ENCODE assay signal across 7 mouse cellular contexts in genomic region chr11:109030486-109030885, GRCm38 (mm10).
A peak's percentile ranks its signal among the peaks of the same experiment; 100 is the strongest.
DNase-seq lines count a peak whose midpoint lies in the region; ATAC-seq and TF ChIP-seq lines count a peak whose summit lies in the region.

No protein-coding gene starts in this region.

- peak; percentile 89 for DNase-seq in midbrain, embryonic 11.5 days (ENCODE audit: low spot score, missing footprints)
- peak; percentile 59 to 72 for DNase-seq in adrenal gland, adult 18-20 months (ENCODE audit: low spot score in 2 of 2)
- peak; percentile 62 to 78 for DNase-seq in cerebellum, postnatal 25 days
- peak; percentile 69 for DNase-seq in heart, postnatal 4 days
- peak; percentile 38 to 52 for DNase-seq in lung, adult 18-20 months
- DNase-seq in stomach, postnatal 0 days (ENCODE audit: low spot score): peak; percentile 80

- H3K4me2 ChIP-seq in midbrain, embryonic 11.5 days: no peak overlapping the region
- no peak overlapping the region for H3K4me2 ChIP-seq in midbrain, embryonic 13.5 days (replicated peaks)
- no peak overlapping the region for H3K4me2 ChIP-seq in stomach, postnatal 0 days (replicated peaks; ENCODE audit: low read depth)

- H3K27ac ChIP-seq in midbrain, embryonic 11.5 days (ENCODE audit: low read depth, low read length): no peak overlapping the region
- no peak overlapping the region for H3K27ac ChIP-seq in midbrain, embryonic 13.5 days
- no peak overlapping the region for H3K27ac ChIP-seq in stomach, postnatal 0 days (replicated peaks)

- no peak overlapping the region for H3K4me3 ChIP-seq in midbrain, embryonic 11.5 days (ENCODE audit: low read depth, low read length)
- H3K4me3 ChIP-seq in midbrain, embryonic 13.5 days (replicated peaks): no peak overlapping the region
- H3K4me3 ChIP-seq in stomach, postnatal 0 days (ENCODE audit: low read depth, low read length): no peak overlapping the region

- no peaks in the 10 kb centered on the region for H3K36me3 ChIP-seq in midbrain, embryonic 11.5 days (ENCODE audit: control insufficient read depth, insufficient read depth, low read length)
- H3K36me3 ChIP-seq in midbrain, embryonic 13.5 days: no peaks in the 10 kb centered on the region
- H3K36me3 ChIP-seq in stomach, postnatal 0 days (ENCODE audit: control insufficient read depth, insufficient read depth, low read length): no peaks in the 10 kb centered on the region

- no peak for TF ChIP-seq EP300 in stomach, postnatal 0 days (optimal IDR thresholded peaks at IDR 0.05)

- ATAC-seq in midbrain, embryonic 11.5 days (ENCODE audit: low FRiP score): no peak
- ATAC-seq in midbrain, embryonic 13.5 days: no peak
- 0 out of 2 replicates have a peak, but pooled peaks have one; percentile 49 for ATAC-seq in stomach, postnatal 0 days (ENCODE audit: low FRiP score, low TSS enrichment)

- no peaks in the 10 kb centered on the region for H3K27me3 ChIP-seq in midbrain, embryonic 11.5 days (ENCODE audit: control insufficient read depth, insufficient read depth, low read length)
- no peaks in the 10 kb centered on the region for H3K27me3 ChIP-seq in midbrain, embryonic 13.5 days
- no peaks in the 10 kb centered on the region for H3K27me3 ChIP-seq in stomach, postnatal 0 days (ENCODE audit: control insufficient read depth, insufficient read depth, low read length)

- H3K4me1 ChIP-seq in midbrain, embryonic 11.5 days (ENCODE audit: control insufficient read depth, insufficient read depth, low read length): peaks cover 3% of the 10 kb centered on the region; the same call in 1 of the 2 replicates
- H3K4me1 ChIP-seq in midbrain, embryonic 13.5 days (replicated peaks): peaks cover 26% of the 10 kb centered on the region; the same call in 1 of the 2 replicates
- no peaks in the 10 kb centered on the region for H3K4me1 ChIP-seq in stomach, postnatal 0 days (replicated peaks; ENCODE audit: control insufficient read depth, insufficient read depth)

- no peaks in the 10 kb centered on the region for H3K9me3 ChIP-seq in midbrain, embryonic 11.5 days (ENCODE audit: control insufficient read depth, low read length)
- H3K9me3 ChIP-seq in midbrain, embryonic 13.5 days: no peaks in the 10 kb centered on the region
- H3K9me3 ChIP-seq in stomach, postnatal 0 days (ENCODE audit: control insufficient read depth, low read length): no peaks in the 10 kb centered on the region

- peak; percentile 77 for TF ChIP-seq CTCF in stomach, postnatal 0 days (IDR thresholded peaks at IDR 0.05; ENCODE audit: low read depth)

- no peak overlapping the region for H3K9ac ChIP-seq in midbrain, embryonic 11.5 days (ENCODE audit: low read length)
- no peak overlapping the region for H3K9ac ChIP-seq in midbrain, embryonic 13.5 days (replicated peaks)
- H3K9ac ChIP-seq in stomach, postnatal 0 days (ENCODE audit: low read length): no peak overlapping the region

- WGBS in midbrain, embryonic 11.5 days: 27% methylated on average over 3 of the region's 3 CpGs
- 13% methylated on average over 3 of the region's 3 CpGs for WGBS in midbrain, embryonic 13.5 days
- 28% methylated on average over 3 of the region's 3 CpGs for WGBS in stomach, postnatal 0 days
